Mouse (Mus musculus): ENCODE data around the gene Col4a3.

- TF ChIP-seq POLR2A (IDR thresholded peaks at IDR 0.05; ENCODE audit: borderline replicate concordance, control insufficient read depth, low read depth, low read length) (no peak), CTCF (IDR thresholded peaks at IDR 0.05; ENCODE audit: control insufficient read depth, insufficient read depth, low read length) (no peak)
These were observed 44.6 kb downstream of the Col4a3 start for GRCm38 (mm10) chr1:82631169-82631792.

Measured in bone marrow, adult 2 months (tissue).